Mouse (Mus musculus): ENCODE data around the gene Cdk15.

DNA sequence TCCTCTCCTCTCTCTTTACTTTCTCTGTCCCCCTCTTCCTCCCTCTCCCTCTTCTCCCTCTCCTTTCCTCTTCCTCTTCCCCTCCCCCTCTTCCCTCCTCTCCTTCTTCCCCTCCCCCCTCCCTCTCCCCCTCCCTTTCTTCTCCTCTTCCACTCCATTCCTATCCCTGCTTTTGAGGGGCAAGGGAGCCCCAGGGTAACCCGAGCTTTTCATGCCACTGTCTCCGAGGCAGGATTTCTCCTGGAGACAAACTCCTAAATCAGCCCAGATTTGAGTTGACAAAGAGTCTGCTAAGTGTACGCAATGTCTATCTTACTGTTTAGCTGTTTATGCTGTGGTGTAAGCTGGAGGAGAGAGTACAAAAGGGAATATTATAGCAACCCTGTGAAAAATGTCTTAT, 85.0 kb downstream of the Cdk15 start:
- TF ChIP-seq CTCF (IDR thresholded peaks at IDR 0.05) (no peak), EP300 (IDR thresholded peaks at IDR 0.05; ENCODE audit: insufficient read depth, low read depth, low read length) (no peak)
